Mouse (Mus musculus): ENCODE measurements around the gene Enc1.

The Enc1 gene

DNA sequence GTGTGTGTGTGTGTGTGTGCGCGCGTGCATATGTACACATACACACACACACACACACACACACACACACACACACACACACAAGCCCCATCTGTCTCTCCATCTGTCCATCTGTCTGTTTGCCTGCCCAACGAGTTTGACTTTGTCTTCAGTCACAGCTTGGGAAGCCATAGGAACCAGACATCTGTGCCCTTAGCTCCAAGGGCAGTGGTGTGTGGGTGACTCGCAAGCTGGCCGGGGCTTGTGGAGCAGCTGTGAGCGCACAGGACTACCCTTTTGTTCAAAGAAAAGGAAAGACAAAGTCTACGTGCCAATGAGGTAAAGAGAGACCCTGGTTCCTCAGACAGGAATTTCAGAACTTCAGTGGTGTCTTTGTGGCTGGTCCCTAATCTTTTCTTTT is 51.1 kb downstream of the Enc1 start:
- no peak for DNase-seq (ENCODE audit: low read depth, low spot score)

DNA sequence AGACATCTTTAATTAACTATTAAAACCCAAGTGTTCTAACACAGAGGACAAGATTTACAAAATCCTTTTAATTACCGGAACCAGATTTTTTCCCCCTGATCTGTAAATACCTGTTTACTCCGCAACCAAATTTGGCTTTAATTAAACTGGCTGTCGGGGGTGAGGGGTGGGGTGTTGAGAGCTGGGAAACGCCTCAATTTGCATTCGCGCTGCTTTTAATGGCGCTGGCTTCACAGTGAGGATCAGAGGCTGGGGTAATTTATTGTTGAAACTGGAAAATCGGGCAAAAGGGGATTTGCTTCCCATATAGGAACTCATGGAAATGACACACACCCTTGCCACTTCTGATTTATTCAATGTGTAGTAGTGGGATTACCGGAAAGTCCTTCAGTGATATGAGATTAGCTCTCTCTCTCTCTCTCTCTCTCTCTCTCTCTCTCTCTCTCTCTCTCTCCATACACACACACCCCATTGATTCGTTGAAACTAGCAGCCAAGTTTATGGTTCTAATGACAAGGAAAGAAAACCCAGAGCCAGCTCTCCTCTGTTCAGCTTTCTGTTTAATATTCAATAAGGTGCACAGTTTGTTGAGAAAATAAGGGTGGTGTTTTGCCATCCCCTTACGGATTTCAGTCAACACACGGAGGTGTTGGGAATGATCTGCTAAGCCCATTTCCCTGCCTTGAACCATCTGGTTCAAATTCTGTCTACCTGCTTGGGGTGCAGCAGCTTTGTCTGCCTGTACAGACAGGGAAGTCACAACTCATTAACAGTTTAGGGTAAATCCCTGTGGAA is 51.7 kb downstream of the Enc1 start:
- no peak for DNase-seq (ENCODE audit: low read depth, low spot score)

DNA sequence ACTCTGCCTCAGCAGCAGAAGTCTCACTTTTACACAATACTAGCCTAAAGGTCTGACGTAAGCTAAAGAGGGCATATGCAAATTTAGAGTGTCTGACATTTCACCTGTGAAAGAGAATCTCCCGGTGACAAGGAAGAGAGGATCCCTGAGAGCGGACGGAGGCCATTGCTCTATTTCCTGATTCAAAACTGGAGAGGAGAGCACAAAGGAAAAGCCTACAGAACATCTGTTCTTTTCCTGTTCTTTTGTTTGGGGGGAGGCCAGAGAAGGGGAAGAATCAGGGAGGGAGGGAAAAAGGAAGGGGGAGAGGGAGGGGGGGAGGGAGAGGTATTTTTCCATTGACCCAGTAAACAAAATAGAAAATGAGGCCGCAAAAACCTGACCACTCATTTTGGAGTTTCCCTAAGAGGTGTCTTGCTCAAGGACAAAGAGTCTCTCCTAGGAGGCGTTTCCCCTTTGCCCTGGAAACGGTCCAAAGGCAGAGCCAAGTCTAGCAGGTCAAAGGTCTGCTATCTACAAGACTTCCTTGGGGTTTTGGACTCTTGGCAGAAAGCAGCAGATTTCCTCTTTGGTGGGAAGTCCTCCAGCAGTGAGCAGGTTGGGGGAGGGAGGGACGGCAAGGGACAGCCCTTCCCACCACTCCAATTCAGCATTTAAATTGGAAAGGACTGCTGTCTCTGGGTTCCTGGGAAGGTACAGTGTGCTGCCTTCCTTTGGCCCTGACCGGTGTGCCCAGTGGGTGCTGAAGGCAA is 54.4 kb downstream of the Enc1 start:
- no peak for DNase-seq (ENCODE audit: low read depth, low spot score)

DNA sequence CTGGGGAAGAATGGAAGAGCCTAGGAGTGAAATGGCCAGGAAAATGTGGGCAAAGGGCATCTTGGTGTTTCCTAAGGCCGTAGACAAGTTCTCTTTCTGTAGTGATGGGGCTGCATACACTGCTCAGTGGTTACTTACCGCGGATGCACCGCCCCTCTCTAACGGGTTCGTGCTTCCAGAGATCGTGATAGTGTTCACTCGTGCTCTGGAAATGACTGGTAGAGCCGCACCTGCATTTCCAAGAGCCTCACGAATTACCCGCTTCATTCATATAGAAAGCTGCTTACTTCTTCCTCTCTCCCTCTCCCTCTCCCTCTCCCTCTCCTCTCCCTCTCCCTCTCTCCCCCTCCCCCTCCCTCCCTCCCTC is 54.9 kb downstream of the Enc1 start:
- DNase-seq (ENCODE audit: low read depth, low spot score), result no peak

DNA sequence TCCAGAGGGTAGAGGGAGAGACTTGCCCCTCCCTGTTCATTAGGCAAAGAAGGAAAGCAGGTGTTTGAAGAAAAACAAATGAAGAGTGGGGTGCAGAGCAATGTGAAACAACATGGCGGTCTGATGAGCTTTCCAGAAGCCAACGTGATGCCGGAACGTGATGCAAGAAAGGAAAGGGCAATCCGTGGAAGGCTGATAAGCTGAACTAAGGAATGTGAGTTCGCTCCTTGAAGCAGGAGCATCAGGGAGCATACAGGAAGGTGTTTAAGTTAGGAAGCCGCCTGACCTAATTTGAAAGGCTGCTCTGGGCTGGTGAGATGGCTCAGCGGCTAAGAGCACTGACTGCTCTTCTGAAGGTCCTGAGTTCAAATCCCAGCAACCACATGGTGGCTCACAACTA is 55.4 kb downstream of the Enc1 start:
- no peak for DNase-seq (ENCODE audit: low read depth, low spot score)

DNA sequence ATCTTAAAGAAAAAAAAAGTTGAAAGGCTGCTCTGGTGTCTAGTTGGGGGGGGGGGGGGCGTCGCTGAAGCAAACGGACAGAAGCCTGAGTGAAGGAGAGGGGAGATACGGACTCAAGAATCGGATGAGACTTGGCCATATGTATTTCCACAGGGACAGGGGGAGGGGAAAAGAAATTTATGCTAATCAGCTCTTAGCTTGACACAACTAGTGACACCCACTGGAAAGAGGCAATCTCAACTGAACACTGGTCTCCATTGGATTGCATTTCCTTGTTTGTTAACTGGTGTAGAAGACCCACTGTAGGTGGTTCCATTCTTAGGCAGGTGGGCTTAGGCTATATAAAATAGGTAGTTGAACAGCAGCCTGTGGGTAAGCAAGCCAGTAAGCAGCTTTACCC is 55.9 kb downstream of the Enc1 start:
- DNase-seq (ENCODE audit: low read depth, low spot score), result no peak

DNA sequence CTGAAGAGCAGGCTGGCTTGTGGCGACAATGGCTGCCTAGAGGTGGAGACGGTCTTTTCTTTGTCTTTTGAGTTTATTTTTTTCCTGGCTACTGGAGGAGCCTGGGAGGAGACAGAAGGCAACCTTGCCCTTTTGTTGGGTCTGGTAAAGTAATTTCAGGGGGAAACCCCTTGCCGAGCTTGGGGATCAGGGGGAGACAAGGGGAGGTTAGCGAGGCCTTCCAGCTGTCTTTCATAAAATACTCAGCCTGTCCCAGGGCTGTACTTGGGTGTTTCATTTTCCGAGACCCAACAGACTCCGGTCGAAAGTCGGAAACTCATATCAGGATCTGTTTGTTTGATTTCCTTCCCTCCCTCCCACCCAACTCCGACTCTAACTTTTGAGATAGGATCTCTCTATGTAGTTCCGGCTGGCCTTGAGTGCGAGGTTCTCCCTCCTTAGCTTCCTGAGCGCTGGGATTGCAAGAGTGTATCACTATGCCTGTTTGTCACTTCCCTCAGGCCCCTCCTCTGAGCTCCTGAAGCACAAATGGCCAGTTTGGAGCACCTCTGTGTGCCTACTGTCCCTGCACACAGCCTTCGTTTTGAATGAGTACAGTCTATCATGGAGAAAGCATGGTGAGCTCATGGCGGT is 56.6 kb downstream of the Enc1 start:
- DNase-seq (ENCODE audit: low read depth, low spot score), result no peak

DNA sequence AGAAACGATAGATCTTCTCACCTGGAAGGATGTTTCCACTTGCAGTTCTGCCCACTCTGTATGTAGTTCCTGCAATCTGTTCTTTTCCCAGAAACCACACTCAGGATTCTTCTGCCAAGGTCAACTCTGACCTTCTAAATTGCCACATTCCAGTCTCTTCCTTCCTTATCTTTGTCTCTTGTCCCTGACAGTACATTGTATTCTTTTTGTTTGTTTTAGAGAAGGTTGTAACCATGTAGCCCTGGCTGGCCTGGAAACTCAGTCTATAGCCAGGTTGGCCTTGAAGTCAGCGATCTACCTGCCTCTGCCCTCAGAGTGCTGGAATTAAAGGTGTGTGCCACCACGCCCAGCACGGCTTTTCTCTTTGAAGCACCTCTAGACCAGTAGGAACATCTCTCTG is 58.0 kb downstream of the Enc1 start:
- DNase-seq (ENCODE audit: low read depth, low spot score), result no peak

DNA sequence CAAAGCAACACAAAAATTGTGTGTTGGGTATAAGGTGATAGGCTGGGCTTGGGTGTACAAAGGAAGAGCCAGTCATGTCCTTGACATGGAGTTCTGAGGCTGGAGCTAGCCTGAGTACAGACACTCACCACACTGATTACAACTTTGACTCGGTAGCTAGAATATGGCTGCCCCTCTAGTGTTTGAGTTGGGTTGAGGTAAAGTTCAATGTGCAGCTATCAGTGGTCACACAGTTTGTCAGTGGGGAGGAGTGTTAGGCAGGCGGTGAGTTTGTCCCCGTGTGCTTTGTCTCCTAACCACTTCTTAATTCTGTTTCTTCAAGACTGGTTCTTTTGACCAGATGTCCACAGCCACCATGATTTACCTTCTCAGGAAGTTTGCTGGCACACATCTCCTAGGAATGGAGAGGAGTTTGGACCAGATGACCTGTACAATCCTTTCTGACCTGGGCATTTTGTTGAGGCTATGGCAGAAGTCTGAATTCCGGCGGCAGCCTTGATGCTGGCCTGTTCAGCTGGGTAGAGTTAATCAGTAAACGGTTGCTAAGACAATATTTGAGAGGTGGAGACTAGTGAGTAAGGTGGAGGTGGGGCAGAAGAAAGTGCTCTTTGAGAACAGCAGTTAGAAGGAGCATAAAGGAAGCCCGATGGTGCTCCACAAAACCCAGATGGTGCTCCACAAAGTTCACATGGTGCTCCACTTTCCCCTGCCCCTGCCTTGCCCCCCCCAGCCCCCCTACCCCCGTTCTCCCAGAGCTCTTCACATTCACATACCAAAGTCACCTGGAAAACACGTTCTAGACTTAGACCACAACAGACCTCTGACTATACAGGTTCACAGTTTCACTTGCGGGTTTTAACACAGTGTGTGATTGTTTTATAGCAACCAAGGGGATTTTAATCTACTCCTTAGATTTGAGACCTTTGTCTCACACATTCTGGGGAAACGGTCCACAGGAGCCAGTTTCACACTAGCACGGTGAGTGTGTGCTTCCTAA is 59.3 kb downstream of the Enc1 start:
- DNase-seq (ENCODE audit: low read depth, low spot score), result no peak

Data from CD4-positive, CD25-positive, alpha-beta regulatory T cell, adult 2 months (primary cell).